Mouse (Mus musculus): ENCODE results near the gene Pjvk.
"Not testable (repeated sequence)": the region's sequence is repeated elsewhere in the genome, so short reads cannot be mapped to it uniquely, and the experiment has no call there.

Gene Pjvk

GRCm38 (mm10) chr2:76647883-76648570 lies at the start of gene Pjvk, which contains the start of gene Prkra:
Gene Pjvk (plus strand): TSS chr2:76648476.
Gene Prkra (minus strand): TSS chr2:76648015.
- DNase-seq (ENCODE audit: low spot score in 2 of 2): peak; percentile 96

GRCm38 (mm10) chr2:76599214-76599613 lies 49.1 kb upstream of the Pjvk start:
- DNase-seq (ENCODE audit: low spot score in 2 of 2): no peak

- no peak for DNase-seq (ENCODE audit: low spot score in 2 of 2)
Measured at GRCm38 (mm10) chr2:76602256-76602655, 46.0 kb upstream of the Pjvk start.

- no peak for DNase-seq (ENCODE audit: low spot score in 2 of 2)
Measured at GRCm38 (mm10) chr2:76606704-76607103, 41.6 kb upstream of the Pjvk start.

GRCm38 (mm10) chr2:76610326-76611104 lies 37.8 kb upstream of the Pjvk start:
- DNase-seq (ENCODE audit: low spot score in 2 of 2): peak; percentile 18 to 30

GRCm38 (mm10) chr2:76611996-76612395 lies 36.3 kb upstream of the Pjvk start:
- DNase-seq (ENCODE audit: low spot score in 2 of 2): no peak

- no peak for DNase-seq (ENCODE audit: low spot score in 2 of 2)
Measured at GRCm38 (mm10) chr2:76618078-76618477, 30.2 kb upstream of the Pjvk start.

GRCm38 (mm10) chr2:76620188-76620587 lies 28.1 kb upstream of the Pjvk start:
- DNase-seq (ENCODE audit: low spot score in 2 of 2): no peak

GRCm38 (mm10) chr2:76621724-76622123 lies 26.6 kb upstream of the Pjvk start:
- DNase-seq (ENCODE audit: low spot score in 2 of 2): no peak

GRCm38 (mm10) chr2:76622316-76622715 lies 26.0 kb upstream of the Pjvk start:
- not testable (repeated sequence) for DNase-seq (ENCODE audit: low spot score in 2 of 2)

GRCm38 (mm10) chr2:76630293-76630692 lies 18.0 kb upstream of the Pjvk start:
- no peak for DNase-seq (ENCODE audit: low spot score in 2 of 2)

GRCm38 (mm10) chr2:76631600-76631999 lies 16.7 kb upstream of the Pjvk start:
- no peak for DNase-seq (ENCODE audit: low spot score in 2 of 2)

- DNase-seq (ENCODE audit: low spot score in 2 of 2): no peak
Measured at GRCm38 (mm10) chr2:76639637-76640036, 8.6 kb upstream of the Pjvk start.

- no peak for DNase-seq (ENCODE audit: low spot score in 2 of 2)
Measured at GRCm38 (mm10) chr2:76643801-76644200, 4.5 kb upstream of the Pjvk start.

- DNase-seq (ENCODE audit: low spot score in 2 of 2): no peak
Measured at GRCm38 (mm10) chr2:76647441-76647869, 821 bp upstream of the Pjvk start.

- no peak for DNase-seq (ENCODE audit: low spot score in 2 of 2)
Measured at GRCm38 (mm10) chr2:76648666-76649141, 428 bp downstream of the Pjvk start.

GRCm38 (mm10) chr2:76653070-76653469 lies 4.8 kb downstream of the Pjvk start:
- no peak for DNase-seq (ENCODE audit: low spot score in 2 of 2)

- DNase-seq (ENCODE audit: low spot score in 2 of 2): no peak
Measured at GRCm38 (mm10) chr2:76654646-76655045, 6.4 kb downstream of the Pjvk start.

GRCm38 (mm10) chr2:76655444-76655843 lies 7.2 kb downstream of the Pjvk start:
- DNase-seq (ENCODE audit: low spot score in 2 of 2): no peak

GRCm38 (mm10) chr2:76655982-76656381 lies 7.7 kb downstream of the Pjvk start:
- no peak for DNase-seq (ENCODE audit: low spot score in 2 of 2)

GRCm38 (mm10) chr2:76658551-76658950 lies 10.3 kb downstream of the Pjvk start:
- no peak for DNase-seq (ENCODE audit: low spot score in 2 of 2)

- no peak for DNase-seq (ENCODE audit: low spot score in 2 of 2)
Measured at GRCm38 (mm10) chr2:76659419-76659818, 11.1 kb downstream of the Pjvk start.

- DNase-seq (ENCODE audit: low spot score in 2 of 2): no peak
Measured at GRCm38 (mm10) chr2:76665531-76665930, 17.3 kb downstream of the Pjvk start.
